Mouse (Mus musculus) lung, adult 18-20 months (tissue): ENCODE measurements around the gene Smoc2.
A peak's percentile ranks its signal among the peaks of the same experiment; 100 is the strongest.

Experiments
- DNase-seq, 2 experiments: peaks; one replicate each; pipeline ENCODE4 v3.0.0; 2022; ENCODE audit warnings: mixed read lengths in 2 of 2

Smoc2 gene

GRCm38 (mm10) chr17:14279177-14279965 is at the start of gene Smoc2:
Gene Smoc2, plus strand, starts transcription at chr17:14279506.
- peak; percentile 23 to 25 for DNase-seq

- DNase-seq, result no peak
These were observed 48.4 kb upstream of the Smoc2 start for GRCm38 (mm10) chr17:14230698-14231430.

- DNase-seq, result peak; percentile 70 to 77
These were observed 46.7 kb upstream of the Smoc2 start for GRCm38 (mm10) chr17:14232629-14233028.

GRCm38 (mm10) chr17:14233658-14234057 is 45.6 kb upstream of the Smoc2 start:
- no peak for DNase-seq

- DNase-seq, result no peak
These were observed 44.4 kb upstream of the Smoc2 start for GRCm38 (mm10) chr17:14234774-14235389.

- DNase-seq, result no peak
These were observed 42.2 kb upstream of the Smoc2 start for GRCm38 (mm10) chr17:14237134-14237533.

GRCm38 (mm10) chr17:14239960-14240359 is 39.3 kb upstream of the Smoc2 start:
- DNase-seq, result no peak

- no peak for DNase-seq
These were observed 36.7 kb upstream of the Smoc2 start for GRCm38 (mm10) chr17:14242634-14243033.

GRCm38 (mm10) chr17:14244195-14244965 is 34.9 kb upstream of the Smoc2 start:
- DNase-seq, result peak; percentile 59 to 78

GRCm38 (mm10) chr17:14246266-14246665 is 33.0 kb upstream of the Smoc2 start:
- DNase-seq, result no peak

- no peak for DNase-seq
These were observed 31.4 kb upstream of the Smoc2 start for GRCm38 (mm10) chr17:14247931-14248330.

- DNase-seq, result no peak
These were observed 29.7 kb upstream of the Smoc2 start for GRCm38 (mm10) chr17:14249595-14249994.

- no peak for DNase-seq
These were observed 28.9 kb upstream of the Smoc2 start for GRCm38 (mm10) chr17:14250401-14250800.

- peak in 1 of 2 experiments; percentile 9 for DNase-seq
These were observed 26.9 kb upstream of the Smoc2 start for GRCm38 (mm10) chr17:14252456-14252855.

- DNase-seq, result peak in 1 of 2 experiments; percentile 9
These were observed 24.7 kb upstream of the Smoc2 start for GRCm38 (mm10) chr17:14254616-14255015.

- no peak for DNase-seq
These were observed 21.3 kb upstream of the Smoc2 start for GRCm38 (mm10) chr17:14257799-14258520.

- DNase-seq, result no peak
These were observed 20.4 kb upstream of the Smoc2 start for GRCm38 (mm10) chr17:14258906-14259305.

- DNase-seq, result no peak
These were observed 18.3 kb upstream of the Smoc2 start for GRCm38 (mm10) chr17:14260966-14261365.

- no peak for DNase-seq
These were observed 17.1 kb upstream of the Smoc2 start for GRCm38 (mm10) chr17:14262217-14262616.

GRCm38 (mm10) chr17:14268001-14268400 is 11.3 kb upstream of the Smoc2 start:
- no peak for DNase-seq

- peak; percentile 17 to 47 for DNase-seq
These were observed 5.9 kb upstream of the Smoc2 start for GRCm38 (mm10) chr17:14273386-14273785.

- no peak for DNase-seq
These were observed 2.0 kb upstream of the Smoc2 start for GRCm38 (mm10) chr17:14277310-14277709.
